Mouse (Mus musculus) lung, postnatal 10 days (tissue): ENCODE results near the gene Agl.
A peak's percentile ranks its signal among the peaks of the same experiment; 100 is the strongest.

Source experiments
- DNase-seq: peaks from one replicate; pipeline ENCODE4 v3.0.0; 2021

Agl gene

GRCm38 (mm10) chr3:116807811-116808506 lies at the start of gene Agl:
Gene Agl, minus strand, starts transcription at chr3:116808166.
- DNase-seq, result peak; percentile 98

GRCm38 (mm10) chr3:116857611-116858010 lies 49.6 kb upstream of the Agl start:
- no peak for DNase-seq

GRCm38 (mm10) chr3:116852421-116852820 lies 44.5 kb upstream of the Agl start:
- no peak for DNase-seq

- DNase-seq, result no peak
Observed at GRCm38 (mm10) chr3:116850376-116850775, 42.4 kb upstream of the Agl start.

GRCm38 (mm10) chr3:116848936-116849335 lies 41.0 kb upstream of the Agl start:
- DNase-seq, result no peak

- DNase-seq, result no peak
Observed at GRCm38 (mm10) chr3:116848099-116848498, 40.1 kb upstream of the Agl start.

- peak; percentile 49 for DNase-seq
Observed at GRCm38 (mm10) chr3:116846084-116846483, 38.1 kb upstream of the Agl start.

- no peak for DNase-seq
Observed at GRCm38 (mm10) chr3:116844880-116845579, 37.1 kb upstream of the Agl start.

GRCm38 (mm10) chr3:116841311-116841710 lies 33.3 kb upstream of the Agl start:
- DNase-seq, result no peak

GRCm38 (mm10) chr3:116836681-116837475 lies 28.9 kb upstream of the Agl start:
- DNase-seq, result no peak

GRCm38 (mm10) chr3:116835770-116836680 lies 28.1 kb upstream of the Agl start:
- DNase-seq, result peak; percentile 92

GRCm38 (mm10) chr3:116835350-116835749 lies 27.4 kb upstream of the Agl start:
- no peak for DNase-seq

GRCm38 (mm10) chr3:116834241-116834640 lies 26.3 kb upstream of the Agl start:
- DNase-seq, result no peak

- no peak for DNase-seq
Observed at GRCm38 (mm10) chr3:116833491-116833890, 25.5 kb upstream of the Agl start.

GRCm38 (mm10) chr3:116832526-116833310 lies 24.8 kb upstream of the Agl start:
- no peak for DNase-seq

GRCm38 (mm10) chr3:116831324-116831723 lies 23.4 kb upstream of the Agl start:
- DNase-seq, result no peak

GRCm38 (mm10) chr3:116829274-116829920 lies 21.4 kb upstream of the Agl start:
- DNase-seq, result no peak

GRCm38 (mm10) chr3:116826471-116827215 lies 18.7 kb upstream of the Agl start:
- DNase-seq, result no peak

GRCm38 (mm10) chr3:116817231-116817630 lies 9.3 kb upstream of the Agl start:
- DNase-seq, result no peak

GRCm38 (mm10) chr3:116816674-116817215 lies 8.8 kb upstream of the Agl start:
- DNase-seq, result no peak
